Mouse (Mus musculus) limb, embryonic 11.5 days (tissue): ENCODE data around the gene Nap1l4. TPM values are rescaled to one million over a fixed set of nuclear protein-coding genes. Genes with fewer than 3 reads are reported as not detected.
A peak's percentile ranks its signal among the peaks of the same experiment; 100 is the strongest.

Source experiments
- ATAC-seq: fragments of 200-750 bp; cut with Nextera tagmentation; 2 replicates; pipeline ENCODE4 v1.8.0; 2017; ENCODE audit warnings: low read depth; ENCODE audit not compliant: insufficient number of reproducible peaks, low FRiP score, low TSS enrichment
- DNase-seq: peaks from one replicate; pipeline ENCODE4 v3.0.0-alpha.2; 2015; ENCODE audit warnings: low spot score
- H3K27ac ChIP-seq: fragments of 300-500 bp; sonication (generic); replicated peaks from 2 replicates; pipeline ENCODE4 v1.5.1; 2014; ENCODE audit warnings: low read depth, mild to moderate bottlenecking, low read length
- H3K27me3 ChIP-seq: fragments of 300-500 bp; sonication (generic); 2 replicates; pipeline ENCODE4 v1.6.1; 2014; ENCODE audit warnings: mild to moderate bottlenecking, low read length, mixed read lengths; ENCODE audit not compliant: control insufficient read depth, insufficient read depth
- H3K36me3 ChIP-seq: fragments of 300-500 bp; sonication (generic); 2 replicates; pipeline ENCODE4 v1.6.1; 2014; ENCODE audit warnings: mild to moderate bottlenecking, low read length, moderate library complexity, mixed read lengths; ENCODE audit not compliant: control insufficient read depth, insufficient read depth
- H3K4me1 ChIP-seq: fragments of 300-500 bp; sonication (generic); 2 replicates; pipeline ENCODE4 v1.6.1; 2014; ENCODE audit warnings: low read length, mixed read lengths; ENCODE audit not compliant: control insufficient read depth, insufficient read depth
- H3K4me2 ChIP-seq: fragments of 300-500 bp; sonication (generic); 2 replicates; pipeline ENCODE4 v1.6.1; 2014; ENCODE audit warnings: low read depth, mild to moderate bottlenecking, moderate library complexity; ENCODE audit not compliant: severe bottlenecking
- H3K4me3 ChIP-seq: fragments of 300-500 bp; sonication (generic); 2 replicates; pipeline ENCODE4 v1.5.1; 2014; ENCODE audit warnings: low read depth, low read length
- H3K9ac ChIP-seq: fragments of 300-500 bp; sonication (generic); 2 replicates; pipeline ENCODE4 v1.6.1; 2014; ENCODE audit warnings: mild to moderate bottlenecking, low read length
- H3K9me3 ChIP-seq: fragments of 300-500 bp; sonication (generic); 2 replicates; pipeline ENCODE4 v1.6.1; 2016; ENCODE audit warnings: low read length; ENCODE audit not compliant: control insufficient read depth
- WGBS: fragments of 180-500 bp; shearing (Covaris S2); extraction: QIAGEN DNeasy Blood & Tissue Kit; methylation state at CpG from one replicate; pipeline ENCODE4 v1.1.7; 2014; 5-methylcytosine and 5-hydroxymethylcytosine counted together
- microRNA-seq: library from miRNA; unstranded; fragments of <30 nt; microRNA quantifications from one replicate; pipeline ENCODE4, GENCODE M21; 2016
- polyA plus RNA-seq: library from polyadenylated mRNA; unstranded; fragments of >200 nt; fragmentation: Nextera tagmentation; extraction: Ambion mirVana; gene quantifications from 2 replicates; pipeline ENCODE4 v1.2.1, GENCODE M21; 2014

Nap1l4 gene
- polyA plus RNA-seq, 1 experiment from 2014 or later = 194 TPM

- Histone ChIP-seq H3K4me3 (no peak overlapping the region), H3K36me3 (no peaks in the 10 kb centered on the region), H3K4me2 (no peak overlapping the region), H3K4me1 (peaks cover 29% of the 10 kb centered on the region), H3K27me3 (no peaks in the 10 kb centered on the region), H3K27ac (no peak overlapping the region), H3K9me3 (no peaks in the 10 kb centered on the region; the same call in none of the 2 replicates), H3K9ac (no peak overlapping the region)
- ATAC-seq = no peak
- WGBS = 26% methylated on average over 14 of the region's 14 CpGs
- peak; percentile 95 for DNase-seq
Measured at GRCm38 (mm10) chr7:143466099-143466677, 82.7 kb downstream of the Nap1l4 start.

- Histone ChIP-seq H3K27ac (peak overlapping the region; percentile 80), H3K9ac (peak overlapping the region; percentile 51), H3K36me3 (no peaks in the 10 kb centered on the region), H3K27me3 (no peaks in the 10 kb centered on the region), H3K4me1 (peaks cover 29% of the 10 kb centered on the region), H3K9me3 (peaks cover 12% of the 10 kb centered on the region), H3K4me2 (peak overlapping the region; percentile 43), H3K4me3 (0 out of 2 replicates have a peak overlapping the region, but pooled peaks have one; percentile 5)
- peak; percentile 59 for ATAC-seq
- DNase-seq = peak; percentile 85
- WGBS = 21% methylated on average over 56 of the region's 56 CpGs
Measured at GRCm38 (mm10) chr7:143464811-143465560, 83.9 kb downstream of the Nap1l4 start.

DNA sequence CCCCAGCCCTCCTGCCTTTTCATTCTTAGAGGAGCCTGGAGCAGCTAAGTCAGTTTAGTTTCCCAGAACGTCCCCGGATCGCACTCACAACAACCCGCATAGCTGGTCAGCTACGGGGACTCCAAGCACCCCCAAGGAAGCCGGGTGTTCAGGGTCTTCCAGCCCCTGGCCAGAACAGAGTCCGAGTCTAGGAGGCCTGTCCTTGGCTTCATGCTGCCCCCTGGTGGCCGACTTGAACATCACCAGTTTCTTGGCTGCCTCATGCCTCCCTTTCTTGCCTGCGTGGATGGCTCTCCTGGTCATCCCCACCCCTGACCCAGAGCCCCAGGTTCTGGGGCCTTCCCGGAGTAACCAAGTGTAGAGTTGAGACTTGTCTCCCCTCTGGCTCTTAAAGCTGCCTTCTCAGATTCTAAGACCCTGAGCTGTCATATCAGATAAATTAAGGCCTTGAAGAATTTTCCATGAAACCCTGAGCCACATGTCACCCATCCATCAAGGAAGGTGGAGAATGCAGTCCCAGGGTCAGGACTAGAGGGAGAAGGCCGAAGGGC lies 85.0 kb downstream of the Nap1l4 start:
- H3K27me3 ChIP-seq = no peaks in the 10 kb centered on the region
- no peak overlapping the region for H3K9ac ChIP-seq
- no peaks in the 10 kb centered on the region for H3K36me3 ChIP-seq
- no peak overlapping the region for H3K4me2 ChIP-seq
- H3K27ac ChIP-seq = peak overlapping the region; percentile 80
- ATAC-seq (no peak), DNase-seq (peak; percentile 92)
- WGBS = 32% methylated on average over 11 of the region's 11 CpGs
- H3K4me3 ChIP-seq = no peak overlapping the region
- peaks cover 29% of the 10 kb centered on the region for H3K4me1 ChIP-seq
- peaks cover 20% of the 10 kb centered on the region for H3K9me3 ChIP-seq

Small RNA genes lying within 50 kb of the gene (microRNA-seq; reads per million reads assigned to microRNA genes)
- gene Mir7064 = 1.5 reads per million

Other genes starting within 250 kb of the Nap1l4 start
- 1,044 and 1,081 TPM in 2 replicates for gene Cdkn1c, start 88.1 kb downstream of the Nap1l4 start, polyA plus RNA-seq
- 0.96 and 0.97 TPM in 2 replicates for gene Slc22a18, start 75.4 kb downstream of the Nap1l4 start, polyA plus RNA-seq
- gene Phlda2, start 46.0 kb downstream of the Nap1l4 start, polyA plus RNA-seq = 7.5 and 9.6 TPM in 2 replicates
- 62.2 and 65.7 TPM in 2 replicates for gene Cars, start 51.0 kb upstream of the Nap1l4 start, polyA plus RNA-seq
- gene Tnfrsf26, start 79.6 kb upstream of the Nap1l4 start, polyA plus RNA-seq = 0.05 TPM in 1 of 2 replicates, not detected in the other
- 12.9 and 13.8 TPM in 2 replicates for gene Tnfrsf22, start 100.6 kb upstream of the Nap1l4 start, polyA plus RNA-seq
- gene Tnfrsf23, start 136.8 kb upstream of the Nap1l4 start, polyA plus RNA-seq = 0.09 and 0.58 TPM in 2 replicates
- 17.2 and 17.9 TPM in 2 replicates for gene Osbpl5, start 207.9 kb upstream of the Nap1l4 start, polyA plus RNA-seq
- not detected in 2 replicates for gene Mrgprg, start 217.9 kb upstream of the Nap1l4 start, polyA plus RNA-seq
- 2.0 and 2.2 TPM in 2 replicates for gene Mrgpre, start 235.4 kb upstream of the Nap1l4 start, polyA plus RNA-seq